Mouse (Mus musculus) midbrain, embryonic 14.5 days (tissue): ENCODE data around the gene Pard3b. TPM values are rescaled to one million over a fixed set of nuclear protein-coding genes. Genes with fewer than 3 reads are reported as not detected.

ENCODE experiments used
- ATAC-seq: fragments of 200-750 bp; cut with Nextera tagmentation; 2 replicates; pipeline ENCODE4 v1.8.0; 2017; ENCODE audit warnings: moderate number of reproducible peaks, moderate library complexity; ENCODE audit not compliant: low FRiP score, low TSS enrichment
- DNase-seq: peaks from one replicate; pipeline ENCODE4 v3.0.0-alpha.2; 2015
- H3K27ac ChIP-seq: fragments of 300-500 bp; sonication (generic); replicated peaks from 2 replicates; pipeline ENCODE4 v1.5.1; 2014; ENCODE audit warnings: mild to moderate bottlenecking, low read depth, low read length, moderate library complexity
- H3K27me3 ChIP-seq: fragments of 300-500 bp; sonication (generic); 2 replicates; pipeline ENCODE4 v1.6.1; 2014; ENCODE audit warnings: low read length, control low read depth, mixed read lengths; ENCODE audit not compliant: control insufficient read depth, insufficient read depth
- H3K36me3 ChIP-seq: fragments of 300-500 bp; sonication (generic); 2 replicates; pipeline ENCODE4 v1.6.1; 2014; ENCODE audit warnings: low read length, control low read depth; ENCODE audit not compliant: control insufficient read depth, insufficient read depth
- H3K4me1 ChIP-seq: fragments of 300-500 bp; sonication (generic); 2 replicates; pipeline ENCODE4 v1.6.1; 2014; ENCODE audit warnings: mild to moderate bottlenecking, antibody characterized with exemption, low read length, control low read depth; ENCODE audit not compliant: control insufficient read depth, insufficient read depth
- H3K4me2 ChIP-seq: fragments of 300-500 bp; sonication (generic); 2 replicates; pipeline ENCODE4 v1.6.1; 2014; ENCODE audit warnings: mild to moderate bottlenecking, low read length, moderate library complexity
- H3K4me3 ChIP-seq: fragments of 300-500 bp; sonication (generic); replicated peaks from 2 replicates; pipeline ENCODE4 v1.5.1; 2014; ENCODE audit warnings: low read depth, low read length
- H3K9ac ChIP-seq: fragments of 300-500 bp; sonication (generic); replicated peaks from 2 replicates; pipeline ENCODE4 v1.6.1; 2014; ENCODE audit warnings: mild to moderate bottlenecking, low read length, moderate library complexity
- H3K9me3 ChIP-seq: fragments of 300-500 bp; sonication (generic); 2 replicates; pipeline ENCODE4 v1.6.1; 2016; ENCODE audit warnings: low read length, control low read depth, mixed read lengths; ENCODE audit not compliant: control insufficient read depth
- WGBS: fragments of 180-500 bp; shearing (Covaris S2); extraction: QIAGEN DNeasy Blood & Tissue Kit; methylation state at CpG from one replicate; pipeline ENCODE4 v1.1.7; 2014; 5-methylcytosine and 5-hydroxymethylcytosine counted together
- polyA plus RNA-seq: library from polyadenylated mRNA; unstranded; fragments of >200 nt; fragmentation: Nextera tagmentation; extraction: Ambion mirVana; gene quantifications from 2 replicates; pipeline ENCODE4 v1.2.1, GENCODE M21; 2014

Gene Pard3b
- polyA plus RNA-seq, 1 experiment from 2014 or later = 7.8 TPM

GRCm38 (mm10) chr1:62446818-62447217 is 808.2 kb downstream of the Pard3b start:
- 77% methylated on average over 1 of the region's 1 CpGs for WGBS
- DNase-seq (no peak), ATAC-seq (no peak)
- H3K9me3 ChIP-seq = no peaks in the 10 kb centered on the region
- H3K4me1 ChIP-seq = no peaks in the 10 kb centered on the region
- H3K4me2 ChIP-seq = no peak overlapping the region
- no peak overlapping the region for H3K4me3 ChIP-seq
- no peak overlapping the region for H3K27ac ChIP-seq
- no peaks in the 10 kb centered on the region for H3K27me3 ChIP-seq
- no peaks in the 10 kb centered on the region for H3K36me3 ChIP-seq
- no peak overlapping the region for H3K9ac ChIP-seq

DNA sequence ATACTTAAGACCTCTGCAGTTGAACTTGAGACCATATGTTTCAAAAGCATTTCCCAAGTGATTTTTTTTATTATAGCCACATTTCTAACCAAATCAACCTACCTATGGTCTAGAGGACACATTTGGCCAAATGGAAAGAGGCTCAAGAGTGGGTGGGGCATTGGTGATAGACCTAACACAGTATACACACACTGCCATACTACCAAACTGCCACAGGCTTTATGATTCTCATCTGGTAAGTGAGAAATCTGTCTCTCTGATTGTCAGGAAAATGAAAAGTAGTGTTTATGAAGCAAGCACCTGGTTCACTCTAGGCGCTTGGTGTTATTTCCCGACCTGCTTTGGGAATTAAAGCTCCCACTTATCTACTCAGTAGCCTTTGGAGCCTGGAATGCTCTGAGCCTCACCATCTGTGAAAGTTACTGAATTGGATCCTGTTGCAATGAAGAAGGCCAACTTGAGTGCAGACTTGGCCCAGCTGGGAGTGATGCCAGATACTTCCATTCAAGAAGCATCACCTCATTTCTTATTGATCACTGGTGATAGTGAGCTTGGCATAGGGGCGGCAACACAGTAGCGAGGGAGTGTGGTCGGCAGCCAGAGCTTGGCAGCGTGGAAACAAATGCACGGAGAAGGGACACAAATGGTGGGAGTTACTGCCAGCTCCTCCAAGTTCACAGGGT is 810.7 kb downstream of the Pard3b start:
- Histone ChIP-seq H3K27ac (no peak overlapping the region), H3K9me3 (no peaks in the 10 kb centered on the region), H3K36me3 (no peaks in the 10 kb centered on the region), H3K27me3 (no peaks in the 10 kb centered on the region), H3K9ac (no peak overlapping the region), H3K4me2 (no peak overlapping the region), H3K4me3 (no peak overlapping the region), H3K4me1 (no peaks in the 10 kb centered on the region)
- 90% methylated on average over 7 of the region's 7 CpGs for WGBS
- no peak for ATAC-seq
- DNase-seq = no peak

GRCm38 (mm10) chr1:62465536-62465935 is 826.9 kb downstream of the Pard3b start:
- Histone ChIP-seq H3K36me3 (no peaks in the 10 kb centered on the region), H3K9me3 (no peaks in the 10 kb centered on the region), H3K4me2 (no peak overlapping the region), H3K4me1 (no peaks in the 10 kb centered on the region), H3K27ac (no peak overlapping the region), H3K27me3 (no peaks in the 10 kb centered on the region), H3K4me3 (no peak overlapping the region), H3K9ac (no peak overlapping the region)
- WGBS = 76% methylated on average over 8 of the region's 8 CpGs
- DNase-seq (no peak), ATAC-seq (no peak)

DNA sequence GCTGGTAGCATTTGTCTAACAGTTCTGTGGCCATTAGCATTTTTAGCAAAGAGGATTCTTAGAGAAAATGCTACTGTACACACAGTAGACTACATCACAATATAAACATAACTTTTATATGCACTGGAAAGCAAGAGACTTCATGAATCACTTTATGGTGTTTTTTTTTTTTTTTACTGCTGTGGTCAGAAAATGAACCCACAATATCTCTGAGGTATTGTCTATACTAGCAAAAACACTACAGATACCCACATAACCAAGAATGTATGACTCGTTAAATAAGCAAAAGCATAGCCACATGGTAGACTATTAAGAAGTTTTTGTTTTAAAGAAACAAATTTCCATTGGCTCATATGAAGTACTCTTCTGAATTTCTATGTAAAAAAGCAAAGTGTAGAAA is 827.9 kb downstream of the Pard3b start:
- no peak for ATAC-seq
- H3K9me3 ChIP-seq = no peaks in the 10 kb centered on the region
- H3K27me3 ChIP-seq = no peaks in the 10 kb centered on the region
- no peak overlapping the region for H3K27ac ChIP-seq
- H3K4me2 ChIP-seq = no peak overlapping the region
- 94% methylated on average over 1 of the region's 1 CpGs for WGBS
- H3K9ac ChIP-seq = no peak overlapping the region
- no peak for DNase-seq
- no peak overlapping the region for H3K4me3 ChIP-seq
- H3K4me1 ChIP-seq = no peaks in the 10 kb centered on the region
- H3K36me3 ChIP-seq = no peaks in the 10 kb centered on the region

- Histone ChIP-seq H3K9ac (no peak overlapping the region), H3K4me2 (no peak overlapping the region), H3K36me3 (no peaks in the 10 kb centered on the region), H3K27ac (no peak overlapping the region), H3K27me3 (no peaks in the 10 kb centered on the region), H3K9me3 (no peaks in the 10 kb centered on the region), H3K4me3 (no peak overlapping the region), H3K4me1 (no peaks in the 10 kb centered on the region)
- DNase-seq (no peak), ATAC-seq (no peak)
- WGBS = 92% methylated on average over 2 of the region's 2 CpGs
Observed at GRCm38 (mm10) chr1:62483059-62483458, 844.4 kb downstream of the Pard3b start.

- Histone ChIP-seq H3K27ac (no peak overlapping the region), H3K4me2 (no peak overlapping the region), H3K9me3 (peaks cover 3% of the 10 kb centered on the region; the same call in 1 of the 2 replicates), H3K9ac (no peak overlapping the region), H3K4me1 (no peaks in the 10 kb centered on the region), H3K4me3 (no peak overlapping the region), H3K27me3 (no peaks in the 10 kb centered on the region), H3K36me3 (no peaks in the 10 kb centered on the region)
- WGBS = 61% methylated on average over 6 of the region's 6 CpGs
- DNase-seq (no peak), ATAC-seq (no peak)
Observed at GRCm38 (mm10) chr1:62488871-62489270, 850.2 kb downstream of the Pard3b start.

GRCm38 (mm10) chr1:62499146-62499545 is 860.5 kb downstream of the Pard3b start:
- no peak for ATAC-seq
- WGBS = 85% methylated on average over 5 of the region's 5 CpGs
- no peak for DNase-seq

GRCm38 (mm10) chr1:62510501-62510900 is 871.9 kb downstream of the Pard3b start:
- Histone ChIP-seq H3K4me2 (no peak overlapping the region), H3K4me3 (no peak overlapping the region), H3K27me3 (no peaks in the 10 kb centered on the region), H3K9me3 (no peaks in the 10 kb centered on the region), H3K9ac (no peak overlapping the region), H3K36me3 (no peaks in the 10 kb centered on the region), H3K27ac (no peak overlapping the region), H3K4me1 (no peaks in the 10 kb centered on the region; the same call in 1 of the 2 replicates)
- 34% methylated on average over 4 of the region's 4 CpGs for WGBS
- ATAC-seq (no peak), DNase-seq (peak; percentile 23)

More at GRCm38 (mm10) chr1:62499146-62499545, 860.5 kb downstream of the Pard3b start:
- H3K9ac ChIP-seq = no peak overlapping the region
- no peaks in the 10 kb centered on the region; the same call in 1 of the 2 replicates for H3K9me3 ChIP-seq
- H3K36me3 ChIP-seq = no peaks in the 10 kb centered on the region
- H3K27ac ChIP-seq = no peak overlapping the region
- H3K4me2 ChIP-seq = no peak overlapping the region
- H3K27me3 ChIP-seq = no peaks in the 10 kb centered on the region
- no peak overlapping the region for H3K4me3 ChIP-seq
- 0 out of 2 replicates have a peak, but pooled peaks cover 3% of the 10 kb centered on the region for H3K4me1 ChIP-seq

GRCm38 (mm10) chr1:62511681-62512080 is 873.1 kb downstream of the Pard3b start:
- H3K36me3 ChIP-seq = no peaks in the 10 kb centered on the region
- ATAC-seq = no peak
- no peak overlapping the region for H3K27ac ChIP-seq
- no peaks in the 10 kb centered on the region for H3K9me3 ChIP-seq
- 73% methylated on average over 3 of the region's 3 CpGs for WGBS
- no peak overlapping the region for H3K9ac ChIP-seq
- H3K4me1 ChIP-seq = no peaks in the 10 kb centered on the region
- DNase-seq = no peak
- no peaks in the 10 kb centered on the region for H3K27me3 ChIP-seq
- H3K4me2 ChIP-seq = no peak overlapping the region
- no peak overlapping the region for H3K4me3 ChIP-seq
